Mouse (Mus musculus) mouse trophoblast stem cell (cell line): ENCODE measurements around the gene Apmap.

Experiments
- in situ Hi-C, 2 experiments: fragments of 300-500 bp; cut with MseI, MboI; formaldehyde crosslinking; loops; 2 replicates in 1 of 2; 3 replicates in 1 of 2; pipeline ENCODE4 v1.15.1; 2025

Gene Apmap

GRCm38 (mm10) chr2:150608087-150608799 lies at the start of gene Apmap:
TSS of gene Apmap (minus strand) at chr2:150608567.
- in situ Hi-C loops = loop anchor here in 1 of 2 experiments (10.0 kb wide), 1 partner anchor 137 kb away; the partner anchor contains the start of gene Entpd6

DNA sequence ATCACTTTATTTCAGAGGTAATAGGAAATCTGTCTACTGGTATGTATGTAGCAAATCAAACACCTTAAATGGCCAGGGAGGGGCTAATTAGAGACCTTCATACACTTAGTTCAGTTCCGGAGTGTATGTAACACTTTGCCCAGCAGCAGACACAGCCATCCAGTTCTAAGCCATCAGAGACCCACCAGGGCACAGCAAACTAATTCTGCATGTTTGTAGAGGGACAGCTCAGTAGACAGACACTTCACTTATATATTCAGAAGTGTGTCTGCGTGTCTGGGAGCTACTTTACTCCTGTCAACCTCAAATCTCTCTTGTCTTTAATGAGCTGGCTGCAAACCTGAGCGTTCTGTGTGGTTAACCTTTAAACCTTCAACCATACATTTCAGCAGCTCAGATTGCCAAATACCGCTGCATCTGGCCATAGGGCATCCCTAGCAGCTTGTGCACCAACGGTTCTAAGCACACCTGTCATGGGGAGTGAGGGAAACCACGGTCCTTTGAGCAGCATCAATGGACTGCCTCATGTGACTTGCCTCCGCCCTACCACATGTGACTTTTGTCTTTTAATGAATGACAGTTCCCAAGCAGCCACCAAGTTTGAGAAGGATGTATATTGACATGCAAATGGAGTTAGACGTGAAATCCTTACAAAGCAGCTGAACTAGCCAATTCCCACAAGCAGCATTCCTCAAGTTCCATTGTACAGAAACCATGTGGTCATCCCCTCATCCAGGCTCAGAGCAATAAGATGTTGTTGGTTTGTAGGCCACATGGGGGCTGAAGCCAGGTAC lies 48.8 kb upstream of the Apmap start:
- in situ Hi-C loops = no loop called here

- in situ Hi-C loops = no loop called here
Measured at GRCm38 (mm10) chr2:150656112-150656511, 47.7 kb upstream of the Apmap start.

GRCm38 (mm10) chr2:150655290-150655689 lies 46.9 kb upstream of the Apmap start:
- in situ Hi-C loops = no loop called here

DNA sequence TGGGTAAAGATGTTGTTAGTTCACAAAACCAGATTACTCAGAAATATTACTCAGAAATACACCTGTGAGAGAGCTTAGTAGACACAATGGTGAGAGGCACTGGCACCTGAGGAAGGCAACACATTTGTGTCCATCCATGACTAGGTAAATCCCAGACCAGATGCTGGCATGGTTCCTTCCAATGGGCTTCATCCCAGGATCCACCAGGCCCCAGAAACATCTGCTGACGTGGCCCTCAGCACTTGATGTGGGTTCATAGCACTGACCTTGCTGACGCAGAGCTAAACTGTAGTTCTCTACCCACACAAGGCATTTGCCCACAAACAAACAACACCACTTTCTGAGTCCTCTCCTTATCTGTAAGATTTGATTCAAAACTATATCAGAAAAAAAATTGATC lies 46.4 kb upstream of the Apmap start:
- in situ Hi-C loops = no loop called here

DNA sequence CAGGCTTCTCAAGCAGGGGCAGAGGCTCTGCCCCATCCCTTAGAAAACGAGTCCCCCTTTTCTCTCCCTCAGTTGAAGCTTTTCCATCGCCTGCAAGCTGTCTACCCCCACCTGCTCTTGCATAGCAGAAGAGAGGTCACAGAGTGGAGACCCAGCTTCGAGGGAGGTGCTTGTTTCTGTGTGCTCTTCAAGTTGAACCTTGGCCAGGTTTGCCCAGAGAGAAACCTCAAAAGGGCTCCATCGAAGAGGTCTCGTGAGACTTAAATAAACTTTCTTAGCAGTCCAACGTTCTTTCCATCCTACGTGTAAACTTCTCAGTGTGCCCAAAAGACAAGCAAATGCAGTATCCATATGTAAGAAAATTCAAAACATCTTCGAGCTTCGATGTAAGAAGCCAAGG lies 43.0 kb upstream of the Apmap start:
- in situ Hi-C loops = no loop called here

- in situ Hi-C loops = no loop called here
Measured at GRCm38 (mm10) chr2:150650511-150651074, 42.2 kb upstream of the Apmap start.

DNA sequence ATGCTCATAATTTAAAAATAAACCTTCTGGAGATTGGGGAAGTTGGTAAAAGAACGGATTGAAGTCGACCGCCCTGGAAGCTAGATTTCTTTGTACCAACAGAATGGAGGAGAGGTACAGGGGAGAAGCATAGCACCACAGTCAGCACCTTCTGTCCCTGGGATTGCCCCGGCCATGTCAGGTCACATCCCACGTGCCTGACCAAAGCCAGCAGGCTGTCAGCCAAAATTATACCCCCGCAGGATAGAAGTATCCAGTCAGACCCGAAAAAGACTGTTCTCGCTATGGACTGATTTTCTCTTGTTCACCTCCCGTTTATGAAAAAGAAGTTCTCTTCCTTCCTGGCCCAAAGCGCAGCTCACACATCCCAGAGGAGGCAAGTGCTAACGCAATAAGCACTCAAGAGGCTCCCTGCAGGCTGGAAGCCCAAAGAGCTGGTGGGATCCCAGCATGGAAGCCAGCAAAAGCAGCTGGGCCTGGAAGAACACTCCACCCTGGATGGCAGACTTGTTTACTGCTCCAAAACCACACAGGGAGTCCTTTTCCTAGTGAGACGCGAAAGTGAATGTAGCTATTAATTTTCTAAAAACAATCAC lies 40.0 kb upstream of the Apmap start:
- in situ Hi-C loops = no loop called here

GRCm38 (mm10) chr2:150647681-150648299 lies 39.4 kb upstream of the Apmap start:
- in situ Hi-C loops = no loop called here

GRCm38 (mm10) chr2:150646411-150647121 lies 38.2 kb upstream of the Apmap start:
- in situ Hi-C loops = no loop called here

DNA sequence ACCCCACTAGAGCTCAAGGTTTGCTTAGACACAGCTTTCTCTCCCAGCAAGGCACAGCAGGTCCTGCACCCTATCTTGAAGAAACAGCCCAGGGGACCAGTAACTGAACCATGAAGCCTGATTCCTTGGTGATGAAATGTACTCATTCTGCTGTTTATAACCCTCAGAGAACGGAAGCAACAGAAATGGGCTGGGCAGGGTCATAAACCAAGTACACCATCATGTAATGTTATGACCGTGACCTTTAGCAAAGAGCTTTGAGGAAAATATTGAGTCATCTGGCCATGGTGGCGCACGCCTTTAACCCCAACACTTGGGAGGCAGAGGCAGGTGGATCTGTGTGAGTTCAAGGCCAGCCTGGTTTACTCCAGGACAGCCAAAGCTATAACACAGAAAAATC lies 36.9 kb upstream of the Apmap start:
- in situ Hi-C loops = no loop called here

DNA sequence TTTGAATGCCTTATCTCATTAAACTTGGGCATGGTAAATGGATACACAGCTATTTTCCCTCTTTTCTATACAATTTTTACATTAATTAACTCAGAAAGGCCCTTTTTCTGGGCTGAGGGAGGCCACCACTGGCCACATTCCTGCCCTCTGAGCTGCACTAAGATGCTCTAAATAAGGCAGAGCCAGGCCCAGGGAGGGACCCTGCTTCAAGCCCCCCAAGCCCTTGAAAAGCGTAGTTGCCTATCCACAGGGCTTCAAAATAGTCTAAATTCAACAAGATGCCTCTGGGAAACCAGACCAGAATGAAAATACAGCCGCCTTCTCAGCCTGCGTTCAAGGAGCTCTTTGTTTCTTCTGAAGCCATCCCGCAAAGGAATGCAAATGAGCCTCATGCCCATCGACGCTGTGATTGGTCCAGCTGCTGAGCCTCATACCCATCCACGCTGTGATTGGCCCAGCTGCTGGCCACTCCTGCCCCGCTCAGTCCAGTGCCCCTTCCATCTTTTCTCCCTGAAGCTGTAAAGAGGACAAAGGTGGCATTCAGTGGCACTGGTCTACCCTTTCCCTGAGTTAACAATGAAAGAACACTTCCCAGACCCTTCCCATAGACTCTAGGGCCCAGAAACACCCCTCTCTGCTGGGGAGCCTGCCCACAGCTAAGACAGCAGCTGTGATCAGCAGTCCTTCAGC lies 35.5 kb upstream of the Apmap start:
- in situ Hi-C loops = no loop called here

DNA sequence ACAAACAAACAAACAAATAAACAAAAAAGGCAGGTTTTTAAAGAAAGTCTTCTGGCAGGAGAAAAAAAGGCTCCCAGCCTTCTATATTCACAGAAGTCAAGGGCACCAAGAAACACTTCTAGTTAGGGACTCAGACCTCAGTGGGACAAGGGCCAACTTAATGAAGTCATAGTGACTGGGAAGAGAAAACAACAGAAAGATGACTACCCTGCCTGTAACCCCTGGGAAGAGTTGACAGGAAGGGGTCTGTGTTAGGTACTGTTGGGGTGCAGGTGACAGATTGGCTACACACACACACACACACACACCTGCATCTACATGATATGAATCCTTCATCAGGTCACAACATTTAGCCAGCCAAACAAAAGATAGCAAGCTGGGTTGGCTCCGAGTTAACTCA lies 34.8 kb upstream of the Apmap start:
- in situ Hi-C loops = no loop called here

GRCm38 (mm10) chr2:150638370-150638733 lies 30.0 kb upstream of the Apmap start:
- in situ Hi-C loops = no loop called here

DNA sequence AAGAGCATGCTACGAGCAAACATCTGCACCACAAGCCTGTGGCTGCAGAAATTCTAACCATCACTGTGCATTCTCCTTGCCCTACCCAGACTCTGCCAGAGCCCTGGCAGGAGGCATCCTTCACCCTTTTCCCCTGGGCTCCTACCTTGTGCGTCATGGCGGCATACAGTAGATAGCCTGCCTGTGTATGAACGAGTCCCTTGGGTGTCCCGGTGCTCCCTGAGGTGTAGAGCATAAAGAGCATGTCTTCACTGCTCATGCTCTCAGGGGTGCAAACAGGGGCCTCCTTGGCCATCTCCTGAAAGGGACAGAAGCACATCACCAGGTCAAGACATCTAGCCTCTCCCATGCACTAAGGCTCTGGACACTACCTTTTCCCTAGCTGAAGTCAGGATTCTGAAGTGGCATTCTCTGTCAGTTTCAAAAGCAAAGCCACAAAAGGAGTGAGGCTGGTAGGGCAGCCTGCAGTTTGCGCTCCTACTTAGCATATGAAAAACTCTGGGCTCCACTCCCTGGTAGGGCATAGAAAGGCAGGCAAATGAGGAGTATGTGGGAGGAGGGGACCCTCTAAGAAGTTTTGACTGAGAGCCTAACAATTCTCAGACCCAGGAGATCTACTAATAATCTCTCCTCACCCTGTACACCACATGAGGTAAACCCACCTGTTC lies 29.5 kb upstream of the Apmap start:
- in situ Hi-C loops = no loop called here

- in situ Hi-C loops = no loop called here
Measured at GRCm38 (mm10) chr2:150635877-150636446, 27.6 kb upstream of the Apmap start.

DNA sequence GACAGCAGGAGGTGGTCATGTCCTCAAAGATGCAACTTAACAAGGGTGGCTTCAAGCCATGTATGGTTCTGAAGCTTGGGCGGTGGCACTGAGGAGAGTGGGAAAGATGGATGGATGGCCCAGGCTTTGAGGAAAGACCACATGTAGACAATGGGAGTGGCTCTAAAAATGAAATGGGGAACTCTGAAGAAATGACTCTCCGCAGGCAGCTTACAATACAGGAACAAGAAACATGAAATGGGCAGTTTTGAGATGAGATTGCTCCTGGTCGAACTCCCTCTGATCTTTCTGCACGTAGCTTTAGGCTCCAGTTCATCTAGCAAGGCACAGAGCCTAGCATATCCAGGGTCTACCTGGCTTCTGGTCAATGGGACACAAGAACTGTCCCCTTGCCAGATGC lies 20.9 kb upstream of the Apmap start:
- in situ Hi-C loops = no loop called here

GRCm38 (mm10) chr2:150627140-150627539 lies 18.8 kb upstream of the Apmap start:
- in situ Hi-C loops = no loop called here

GRCm38 (mm10) chr2:150624926-150625325 lies 16.6 kb upstream of the Apmap start:
- in situ Hi-C loops = no loop called here

DNA sequence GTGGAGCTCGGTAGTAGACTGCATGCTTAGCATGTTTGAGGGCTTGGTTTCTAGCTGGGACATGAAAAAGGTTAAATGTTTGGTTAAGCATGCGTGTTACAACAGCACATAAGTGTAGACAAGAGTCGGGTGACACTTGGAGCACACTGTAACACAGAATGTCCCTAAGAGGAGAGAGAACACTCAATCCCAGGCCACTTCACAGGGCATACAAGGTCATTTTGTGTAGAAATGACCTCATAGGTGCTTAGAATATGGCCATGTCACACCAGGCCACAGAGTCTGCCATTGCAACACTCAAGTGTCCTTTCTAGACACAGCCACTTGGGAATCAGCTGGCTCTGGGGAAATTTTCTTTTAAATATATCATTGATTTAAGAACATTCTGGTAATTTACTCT lies 15.6 kb upstream of the Apmap start:
- in situ Hi-C loops = no loop called here
